Mouse (Mus musculus) stomach, postnatal 0 days (tissue): ENCODE data around the gene Zfand3. TPM values are rescaled to one million over a fixed set of nuclear protein-coding genes. Genes with fewer than 3 reads are reported as not detected.

Experiments used
- ATAC-seq: fragments of 200-750 bp; cut with Nextera tagmentation; 2 replicates; pipeline ENCODE4 v1.8.0; 2017; ENCODE audit not compliant: low FRiP score, low TSS enrichment
- DNase-seq: peaks from one replicate; pipeline ENCODE4 v3.0.0-alpha.2; 2016; ENCODE audit warnings: low spot score
- H3K27ac ChIP-seq: fragments of 300-500 bp; sonication (generic); replicated peaks from 2 replicates; pipeline ENCODE4 v1.5.1; 2014; ENCODE audit warnings: mild to moderate bottlenecking, control low read depth
- H3K27me3 ChIP-seq: fragments of 300-500 bp; sonication (generic); 2 replicates; pipeline ENCODE4 v1.6.1; 2014; ENCODE audit warnings: low read length; ENCODE audit not compliant: control insufficient read depth, insufficient read depth
- H3K36me3 ChIP-seq: fragments of 300-500 bp; sonication (generic); 2 replicates; pipeline ENCODE4 v1.6.1; 2014; ENCODE audit warnings: low read length, mixed read lengths; ENCODE audit not compliant: control insufficient read depth, insufficient read depth
- H3K4me1 ChIP-seq: fragments of 300-500 bp; sonication (generic); replicated peaks from 2 replicates; pipeline ENCODE4 v1.6.1; 2014; ENCODE audit warnings: antibody characterized with exemption; ENCODE audit not compliant: control insufficient read depth, insufficient read depth
- H3K4me2 ChIP-seq: fragments of 300-500 bp; sonication (generic); replicated peaks from 2 replicates; pipeline ENCODE4 v1.6.1; 2014; ENCODE audit warnings: low read depth, mild to moderate bottlenecking, control low read depth, moderate library complexity
- H3K4me3 ChIP-seq: fragments of 300-500 bp; sonication (generic); 2 replicates; pipeline ENCODE4 v1.5.1; 2014; ENCODE audit warnings: low read depth, low read length, control low read depth
- H3K9ac ChIP-seq: fragments of 300-500 bp; sonication (generic); 2 replicates; pipeline ENCODE4 v1.6.1; 2014; ENCODE audit warnings: mild to moderate bottlenecking, low read length, control low read depth, mixed read lengths
- H3K9me3 ChIP-seq: fragments of 300-500 bp; sonication (generic); 2 replicates; pipeline ENCODE4 v1.6.1; 2016; ENCODE audit warnings: low read length; ENCODE audit not compliant: control insufficient read depth
- CTCF ChIP-seq: IDR thresholded peaks from 2 replicates; pipeline ENCODE4 v1.5.1; 2016; ENCODE audit warnings: antibody characterized with exemption, low read depth, mild to moderate bottlenecking, moderate library complexity
- EP300 ChIP-seq: optimal IDR thresholded peaks from 2 replicates; pipeline ENCODE3; 2016; ENCODE audit warnings: antibody characterized with exemption
- WGBS: fragments of 180-500 bp; shearing (Covaris S2); extraction: QIAGEN DNeasy Blood & Tissue Kit; methylation state at CpG from one replicate; pipeline ENCODE4 v1.1.7; 2014; 5-methylcytosine and 5-hydroxymethylcytosine counted together
- polyA plus RNA-seq: library from polyadenylated mRNA; unstranded; fragments of >200 nt; fragmentation: Nextera tagmentation; extraction: Ambion mirVana; gene quantifications from 2 replicates; pipeline ENCODE4 v1.2.1, GENCODE M21; 2015

Zfand3 gene
- polyA plus RNA-seq, 1 experiment from 2014 or later, result 35.5 TPM

DNA sequence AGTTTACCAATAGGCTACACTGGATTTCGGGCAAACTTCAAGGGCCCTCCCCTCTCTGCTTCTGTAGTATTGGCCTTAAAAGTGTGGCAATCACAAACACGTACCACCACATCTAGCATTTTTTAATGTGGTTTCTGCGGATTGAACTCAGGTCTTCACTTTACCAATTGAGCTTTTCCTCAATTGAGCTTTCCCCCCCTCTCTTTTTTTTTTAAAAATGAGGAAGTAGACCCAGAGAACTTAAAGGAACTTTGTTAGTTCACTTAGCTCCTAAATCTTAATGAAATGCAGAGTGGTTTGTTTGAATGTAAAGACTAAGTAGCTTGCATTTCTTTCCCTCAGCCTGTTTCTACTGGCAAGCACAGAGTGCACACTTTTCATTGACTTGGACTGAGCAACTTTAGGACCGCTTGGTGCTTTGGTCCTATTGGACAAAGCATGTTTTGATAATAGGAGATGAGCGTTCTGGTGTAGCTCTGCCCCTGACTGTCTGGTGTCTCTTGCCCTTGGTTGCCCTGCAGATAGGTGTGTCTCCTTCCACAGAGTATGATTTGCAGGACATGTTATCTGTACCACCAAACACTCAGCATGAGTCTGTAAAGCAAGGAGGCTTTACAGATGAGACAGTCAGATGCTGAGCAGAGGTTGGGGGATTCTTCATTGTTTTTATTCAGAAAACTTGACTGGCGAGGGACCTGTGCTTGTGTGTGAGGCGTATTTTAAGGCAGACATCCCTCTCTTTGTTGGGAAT is 108.2 kb downstream of the Zfand3 start:
- Histone ChIP-seq H3K4me1 (no peaks in the 10 kb centered on the region), H3K9me3 (no peaks in the 10 kb centered on the region), H3K9ac (no peak overlapping the region), H3K4me2 (no peak overlapping the region), H3K27me3 (no peaks in the 10 kb centered on the region), H3K36me3 (no peaks in the 10 kb centered on the region), H3K27ac (no peak overlapping the region), H3K4me3 (no peak overlapping the region)
- DNase-seq (no peak), ATAC-seq (no peak)
- TF ChIP-seq CTCF (no peak), EP300 (no peak)
- 85% methylated on average over 7 of the region's 7 CpGs for WGBS

DNA sequence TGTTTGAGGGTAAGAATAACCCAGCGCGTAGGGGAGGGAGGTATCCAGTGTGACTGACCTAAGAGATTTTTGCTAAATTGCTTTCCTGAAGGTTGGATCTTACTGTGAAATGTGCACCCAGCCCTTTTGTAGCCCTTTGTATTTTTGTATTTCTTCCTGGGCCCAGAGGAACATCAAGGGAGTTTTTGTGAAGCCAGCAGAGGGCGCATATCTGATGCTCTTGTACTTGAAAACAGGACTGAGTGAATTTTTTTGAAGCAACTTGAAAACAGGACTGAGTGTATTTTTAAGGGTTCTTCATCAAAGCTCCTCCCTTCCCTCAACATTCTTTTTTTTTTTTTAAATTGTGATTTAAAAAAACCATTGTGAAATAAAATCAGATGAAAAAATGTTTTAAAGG is 110.2 kb downstream of the Zfand3 start:
- TF ChIP-seq EP300 (no peak), CTCF (peak; percentile 68)
- H3K9ac ChIP-seq, result no peak overlapping the region
- no peaks in the 10 kb centered on the region for H3K36me3 ChIP-seq
- no peak overlapping the region for H3K27ac ChIP-seq
- H3K4me1 ChIP-seq, result no peaks in the 10 kb centered on the region
- H3K4me2 ChIP-seq, result no peak overlapping the region
- no peaks in the 10 kb centered on the region for H3K9me3 ChIP-seq
- H3K4me3 ChIP-seq, result no peak overlapping the region
- ATAC-seq, result no peak
- WGBS, result 86% methylated on average over 3 of the region's 3 CpGs
- DNase-seq, result peak; percentile 26
- H3K27me3 ChIP-seq, result no peaks in the 10 kb centered on the region

DNA sequence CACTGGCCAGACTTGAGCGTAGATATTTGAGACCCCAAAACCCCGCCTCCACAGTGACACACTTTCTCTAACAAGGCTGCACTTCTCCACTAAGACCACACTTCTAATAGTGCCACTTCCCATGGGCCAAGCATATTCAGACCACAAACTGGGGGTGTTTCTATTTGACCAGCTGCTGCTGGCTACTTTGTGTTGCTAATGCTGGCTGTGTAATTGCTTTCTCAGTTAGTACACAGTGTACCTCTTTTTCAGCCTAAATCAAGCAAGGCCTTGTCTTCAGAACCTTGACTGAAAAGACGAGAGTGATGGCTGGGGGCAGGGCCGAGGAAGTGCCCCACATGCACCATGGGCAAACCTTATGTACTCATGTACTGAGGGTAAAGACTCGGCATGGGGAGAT is 111.7 kb downstream of the Zfand3 start:
- no peak for TF ChIP-seq EP300
- no peak for TF ChIP-seq CTCF

DNA sequence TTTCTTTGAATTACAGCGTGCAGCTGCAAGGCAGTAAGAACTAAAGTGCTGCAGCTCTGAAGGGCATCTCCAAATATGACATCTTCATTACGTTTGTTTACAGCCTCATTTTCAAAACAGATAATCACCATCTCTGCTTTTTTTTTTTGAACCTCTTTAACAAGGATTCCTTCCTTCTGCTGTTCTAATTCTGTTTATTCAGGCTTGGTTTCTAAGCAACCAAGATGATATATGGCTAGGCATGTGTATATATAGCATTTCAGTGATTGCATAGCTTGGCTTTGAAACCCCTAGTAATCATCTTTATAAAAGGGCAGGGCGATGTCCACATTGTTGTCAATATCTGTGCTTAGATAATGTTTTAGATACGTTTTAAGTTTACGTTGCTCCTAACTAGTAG is 113.5 kb downstream of the Zfand3 start:
- Histone ChIP-seq H3K27me3 (no peaks in the 10 kb centered on the region), H3K9me3 (no peaks in the 10 kb centered on the region), H3K4me2 (no peak overlapping the region), H3K36me3 (no peaks in the 10 kb centered on the region), H3K4me1 (no peaks in the 10 kb centered on the region), H3K9ac (no peak overlapping the region), H3K4me3 (no peak overlapping the region), H3K27ac (no peak overlapping the region)
- 43% methylated on average over 5 of the region's 5 CpGs for WGBS
- ATAC-seq (no peak), DNase-seq (no peak)
- TF ChIP-seq CTCF, result no peak
- no peak for TF ChIP-seq EP300

More for the DNA sequence above, 111.7 kb downstream of the Zfand3 start:
- Histone ChIP-seq H3K9ac (no peak overlapping the region), H3K27me3 (no peaks in the 10 kb centered on the region), H3K4me2 (no peak overlapping the region), H3K4me3 (no peak overlapping the region), H3K4me1 (no peaks in the 10 kb centered on the region), H3K9me3 (no peaks in the 10 kb centered on the region), H3K27ac (no peak overlapping the region), H3K36me3 (no peaks in the 10 kb centered on the region)
- DNase-seq (no peak), ATAC-seq (no peak)
- WGBS, result 80% methylated on average over 5 of the region's 5 CpGs

DNA sequence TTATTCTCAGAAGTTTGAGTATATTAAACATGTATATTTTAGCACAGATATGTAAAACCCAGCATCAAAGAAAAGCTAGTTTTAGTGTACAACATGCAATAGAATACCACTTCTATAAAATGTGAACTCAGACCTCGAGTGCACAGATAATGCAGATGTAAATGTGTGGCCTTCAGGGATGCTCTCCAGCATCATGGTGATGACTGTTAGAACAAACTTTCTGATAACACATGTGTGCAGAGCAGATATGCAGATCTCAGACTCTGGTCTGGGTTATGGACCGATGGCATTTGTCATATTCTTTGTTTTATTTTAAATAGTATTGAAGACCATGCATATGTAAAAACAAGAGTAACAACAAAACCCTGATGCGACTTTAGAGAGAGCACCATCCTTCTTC is 117.7 kb downstream of the Zfand3 start:
- Histone ChIP-seq H3K27ac (no peak overlapping the region), H3K4me2 (no peak overlapping the region), H3K27me3 (no peaks in the 10 kb centered on the region), H3K4me1 (no peaks in the 10 kb centered on the region), H3K36me3 (no peaks in the 10 kb centered on the region), H3K9ac (no peak overlapping the region), H3K9me3 (no peaks in the 10 kb centered on the region), H3K4me3 (no peak overlapping the region)
- TF ChIP-seq EP300, result no peak
- no peak for TF ChIP-seq CTCF
- no peak for ATAC-seq
- 91% methylated on average over 3 of the region's 3 CpGs for WGBS
- DNase-seq, result no peak

GRCm38 (mm10) chr17:30128456-30128855 is 123.9 kb downstream of the Zfand3 start:
- no peaks in the 10 kb centered on the region for H3K27me3 ChIP-seq

More at GRCm38 (mm10) chr17:30128456-30128855, 123.9 kb downstream of the Zfand3 start:
- Histone ChIP-seq H3K4me1 (no peaks in the 10 kb centered on the region), H3K36me3 (no peaks in the 10 kb centered on the region), H3K9me3 (no peaks in the 10 kb centered on the region), H3K4me2 (no peak overlapping the region), H3K27ac (no peak overlapping the region), H3K4me3 (no peak overlapping the region), H3K9ac (no peak overlapping the region)
- ATAC-seq (no peak), DNase-seq (no peak)
- TF ChIP-seq EP300 (no peak), CTCF (no peak)
- 86% methylated on average over 6 of the region's 6 CpGs for WGBS
